Mouse (Mus musculus) spleen, adult 2 months (tissue): ENCODE data around the gene Scn5a. TPM values are rescaled to one million over a fixed set of nuclear protein-coding genes. Genes with fewer than 3 reads are reported as not detected.

Experiments used
- DNase-seq, 2 experiments: peaks; one replicate each; pipeline versions ENCODE4 v3.0.0 to v3.0.0-alpha.2; 2012 to 2021; ENCODE audit warnings: low spot score in 2 of 2, low read depth in 1 of 2
- H3K27ac ChIP-seq: fragments of 200-500 bp; 2 replicates; pipeline ENCODE4 v1.5.1; 2012; ENCODE audit warnings: low read length, inconsistent platforms; ENCODE audit not compliant: insufficient read depth
- H3K27me3 ChIP-seq: fragments of 200-500 bp; 2 replicates; pipeline ENCODE4 v1.6.1; 2012; ENCODE audit warnings: mild to moderate bottlenecking, moderate library complexity, low read length, inconsistent platforms; ENCODE audit not compliant: control insufficient read depth, insufficient read depth
- H3K36me3 ChIP-seq: fragments of 200-500 bp; 2 replicates; pipeline ENCODE4 v1.6.1; 2012; ENCODE audit warnings: mild to moderate bottlenecking, low read length, inconsistent platforms; ENCODE audit not compliant: control insufficient read depth, insufficient read depth
- H3K4me1 ChIP-seq: fragments of 200-500 bp; 2 replicates; pipeline ENCODE4 v1.6.1; 2011; ENCODE audit warnings: inconsistent platforms; ENCODE audit not compliant: control insufficient read depth, insufficient read depth, insufficient read length
- H3K4me3 ChIP-seq: fragments of 200-500 bp; 2 replicates; pipeline ENCODE4 v1.5.1; 2011; ENCODE audit warnings: mild to moderate bottlenecking, inconsistent platforms; ENCODE audit not compliant: insufficient read depth, insufficient read length; ENCODE audit errors: extremely low read depth
- CTCF ChIP-seq: fragments of 200-500 bp; IDR thresholded peaks from 2 replicates; pipeline ENCODE4 v1.5.1; 2011; ENCODE audit warnings: mild to moderate bottlenecking, inconsistent platforms; ENCODE audit not compliant: insufficient read depth, insufficient read length, insufficient replicate concordance; ENCODE audit errors: extremely low read depth
- POLR2A ChIP-seq: fragments of 200-500 bp; IDR thresholded peaks from 2 replicates; pipeline ENCODE4 v1.6.1; 2011; ENCODE audit warnings: low read depth, low read length, inconsistent platforms
- WGBS: fragments of 180-500 bp; shearing (Covaris S2); methylation state at CpG from one replicate; pipeline ENCODE4 v1.1.7; 2018; 5-methylcytosine and 5-hydroxymethylcytosine counted together
- polyA plus RNA-seq: library from polyadenylated mRNA; depleted of rRNA; stranded (reverse); fragments of >200 nt; gene quantifications from 2 replicates; pipeline ENCODE4 v1.2.3, GENCODE M21; 2012

The Scn5a gene
- polyA plus RNA-seq, 1 experiment, result 1.4 TPM

GRCm38 (mm10) chr9:119513816-119514215, 65.0 kb downstream of the Scn5a start:
- TF ChIP-seq POLR2A (no peak), CTCF (no peak)

GRCm38 (mm10) chr9:119512993-119513392, 65.8 kb downstream of the Scn5a start:
- H3K27me3 ChIP-seq, result no peaks in the 10 kb centered on the region
- 93% methylated on average over 9 of the region's 9 CpGs for WGBS
- no peak for DNase-seq
- H3K36me3 ChIP-seq, result no peaks in the 10 kb centered on the region
- no peaks in the 10 kb centered on the region for H3K4me1 ChIP-seq
- H3K4me3 ChIP-seq, result no peak overlapping the region
- no peak overlapping the region for H3K27ac ChIP-seq
- no peak for TF ChIP-seq CTCF
- no peak for TF ChIP-seq POLR2A

More at GRCm38 (mm10) chr9:119513816-119514215, 65.0 kb downstream of the Scn5a start:
- Histone ChIP-seq H3K4me1 (no peaks in the 10 kb centered on the region), H3K4me3 (no peak overlapping the region), H3K27ac (no peak overlapping the region), H3K36me3 (no peaks in the 10 kb centered on the region), H3K27me3 (no peaks in the 10 kb centered on the region)
- DNase-seq, result no peak
- WGBS, result 87% methylated on average over 8 of the region's 8 CpGs

GRCm38 (mm10) chr9:119510902-119511301, 67.9 kb downstream of the Scn5a start:
- 69% methylated on average over 6 of the region's 6 CpGs for WGBS
- no peak overlapping the region for H3K4me3 ChIP-seq

GRCm38 (mm10) chr9:119504981-119505658, 73.7 kb downstream of the Scn5a start:
- Histone ChIP-seq H3K27ac (no peak overlapping the region), H3K4me3 (no peak overlapping the region), H3K4me1 (no peaks in the 10 kb centered on the region), H3K36me3 (no peaks in the 10 kb centered on the region), H3K27me3 (no peaks in the 10 kb centered on the region)
- WGBS, result 57% methylated on average over 11 of the region's 11 CpGs
- no peak for DNase-seq
- TF ChIP-seq POLR2A (no peak), CTCF (no peak)

More at GRCm38 (mm10) chr9:119510902-119511301, 67.9 kb downstream of the Scn5a start:
- TF ChIP-seq CTCF (no peak), POLR2A (no peak)
- no peaks in the 10 kb centered on the region for H3K27me3 ChIP-seq
- no peak overlapping the region for H3K27ac ChIP-seq
- no peaks in the 10 kb centered on the region for H3K36me3 ChIP-seq
- H3K4me1 ChIP-seq, result no peaks in the 10 kb centered on the region
- DNase-seq, result no peak

GRCm38 (mm10) chr9:119503613-119504012, 75.2 kb downstream of the Scn5a start:
- H3K27me3 ChIP-seq, result no peaks in the 10 kb centered on the region
- 93% methylated on average over 9 of the region's 9 CpGs for WGBS

GRCm38 (mm10) chr9:119498885-119499284, 79.9 kb downstream of the Scn5a start:
- no peak overlapping the region for H3K4me3 ChIP-seq
- no peaks in the 10 kb centered on the region for H3K4me1 ChIP-seq
- WGBS, result 57% methylated on average over 7 of the region's 7 CpGs
- H3K27me3 ChIP-seq, result no peaks in the 10 kb centered on the region
- H3K36me3 ChIP-seq, result no peaks in the 10 kb centered on the region
- no peak for TF ChIP-seq CTCF
- H3K27ac ChIP-seq, result no peak overlapping the region
- DNase-seq, result no peak

More at GRCm38 (mm10) chr9:119503613-119504012, 75.2 kb downstream of the Scn5a start:
- Histone ChIP-seq H3K27ac (no peak overlapping the region), H3K36me3 (no peaks in the 10 kb centered on the region), H3K4me1 (no peaks in the 10 kb centered on the region), H3K4me3 (no peak overlapping the region)
- TF ChIP-seq POLR2A, result no peak
- TF ChIP-seq CTCF, result no peak
- DNase-seq, result no peak

GRCm38 (mm10) chr9:119498247-119498607, 80.6 kb downstream of the Scn5a start:
- Histone ChIP-seq H3K27me3 (no peaks in the 10 kb centered on the region), H3K4me1 (no peaks in the 10 kb centered on the region), H3K4me3 (no peak overlapping the region), H3K36me3 (no peaks in the 10 kb centered on the region), H3K27ac (no peak overlapping the region)
- DNase-seq, result no peak
- no peak for TF ChIP-seq POLR2A
- TF ChIP-seq CTCF, result no peak
- 88% methylated on average over 9 of the region's 9 CpGs for WGBS
